Mouse (Mus musculus) heart, postnatal 4 days (tissue): Measurements from ENCODE around the gene Folh1. TPM values are rescaled to one million over a fixed set of nuclear protein-coding genes. Genes with fewer than 3 reads are reported as not detected.
"Not testable (repeated sequence)": the region's sequence is repeated elsewhere in the genome, so short reads cannot be mapped to it uniquely, and the experiment has no call there.

Experiments
- DNase-seq: peaks from one replicate; pipeline ENCODE4 v3.0.0; 2021
- total RNA-seq, 2 experiments: library from RNA; stranded (reverse); gene quantifications; 2 replicates each; pipeline ENCODE4 v1.2.3; 2021

The Folh1 gene
- not detected for total RNA-seq

DNA sequence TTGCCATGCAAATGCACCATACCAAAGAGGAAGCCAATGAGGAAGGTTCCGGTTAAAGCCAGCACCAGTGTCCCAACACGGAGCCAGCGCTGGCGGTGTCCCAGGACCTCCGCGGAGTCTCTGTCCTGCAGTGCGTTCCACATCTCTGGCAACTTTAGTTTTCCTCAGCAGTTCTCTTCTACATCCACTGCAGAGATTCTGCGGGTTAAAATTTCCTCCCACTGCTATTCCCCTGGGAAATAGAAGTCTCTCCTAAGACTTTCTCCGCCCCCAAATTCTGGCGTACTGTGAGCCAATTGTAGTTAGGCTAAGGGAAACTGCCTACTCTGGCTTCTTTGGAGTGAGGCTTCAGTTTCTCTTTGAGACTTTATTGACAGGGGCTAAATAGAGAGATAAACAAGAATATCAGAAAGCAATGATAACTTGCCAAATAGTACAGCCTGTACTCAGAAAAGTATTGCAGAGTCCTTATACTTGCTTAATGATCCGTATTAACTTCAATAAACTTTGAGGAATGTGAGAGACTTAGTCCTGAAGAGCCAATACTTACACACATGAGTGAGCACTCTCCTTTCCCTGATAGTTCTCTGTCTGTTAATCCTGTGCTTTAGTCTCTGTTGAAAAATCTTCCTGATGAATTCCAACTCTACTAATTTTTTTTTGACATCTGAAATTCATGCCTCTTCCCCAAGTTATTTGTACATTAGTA, at the start of gene Folh1:
Gene Folh1, minus strand, starts transcription at position 327 of the 709 bp plus-strand sequence.
- DNase-seq: peak; percentile 5

DNA sequence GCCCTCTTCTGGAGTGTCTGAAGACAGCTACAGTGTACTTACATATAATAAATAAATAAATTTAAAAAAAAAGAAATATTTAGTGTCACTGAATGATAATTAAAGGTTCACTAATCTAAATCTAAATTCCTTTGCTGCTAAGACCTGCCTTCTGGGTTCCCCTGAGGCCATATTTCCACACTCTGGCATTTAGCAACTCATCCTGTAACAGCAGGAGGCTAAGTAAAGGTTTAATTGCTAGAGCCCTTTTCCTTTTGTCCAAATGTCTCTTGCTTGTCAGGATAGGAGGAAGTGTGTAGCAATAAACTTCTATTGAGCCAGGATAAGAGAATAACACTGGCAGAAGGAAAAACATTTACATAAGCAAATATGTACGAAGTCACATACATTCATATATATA, 40.7 kb upstream of the Folh1 start:
- no peak for DNase-seq

DNA sequence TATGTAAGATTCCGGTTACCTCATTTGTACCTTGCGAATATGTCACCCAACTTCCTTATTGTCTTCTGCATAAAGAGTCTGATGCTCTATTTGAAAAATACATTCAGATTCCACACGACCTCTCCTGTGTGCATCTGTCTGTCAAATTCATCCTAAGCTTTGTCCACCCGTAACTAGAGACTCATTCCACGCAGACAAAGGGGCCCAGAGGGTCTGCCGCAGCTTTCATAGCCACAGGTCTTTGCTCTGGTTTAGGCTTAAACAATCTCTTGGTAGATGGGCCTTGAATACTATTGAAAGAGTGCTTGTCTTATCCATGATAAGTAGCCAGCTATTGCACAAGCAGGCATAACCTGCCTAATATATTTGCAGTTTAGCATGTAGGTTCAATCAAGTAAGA, 40.0 kb upstream of the Folh1 start:
- DNase-seq: not testable (repeated sequence)

DNA sequence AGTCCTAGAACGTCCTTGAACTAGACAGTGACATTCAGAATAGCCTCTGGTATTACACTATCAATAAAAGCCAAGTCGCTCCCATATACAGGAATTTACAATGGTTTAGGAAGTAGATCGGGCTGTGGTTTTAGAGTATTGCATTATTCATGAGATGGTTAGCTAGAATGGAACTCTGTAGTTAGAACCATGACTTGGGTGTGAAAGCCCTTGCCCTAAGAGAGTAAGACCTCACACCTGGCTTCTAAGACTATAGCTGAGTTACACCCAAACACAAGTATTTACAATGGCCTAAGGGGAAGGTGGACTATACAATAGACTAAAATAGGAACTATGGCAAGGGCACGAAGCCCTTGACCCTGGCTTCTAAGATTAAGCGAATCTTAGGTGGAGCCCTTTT, 39.5 kb upstream of the Folh1 start:
- not testable (repeated sequence) for DNase-seq

DNA sequence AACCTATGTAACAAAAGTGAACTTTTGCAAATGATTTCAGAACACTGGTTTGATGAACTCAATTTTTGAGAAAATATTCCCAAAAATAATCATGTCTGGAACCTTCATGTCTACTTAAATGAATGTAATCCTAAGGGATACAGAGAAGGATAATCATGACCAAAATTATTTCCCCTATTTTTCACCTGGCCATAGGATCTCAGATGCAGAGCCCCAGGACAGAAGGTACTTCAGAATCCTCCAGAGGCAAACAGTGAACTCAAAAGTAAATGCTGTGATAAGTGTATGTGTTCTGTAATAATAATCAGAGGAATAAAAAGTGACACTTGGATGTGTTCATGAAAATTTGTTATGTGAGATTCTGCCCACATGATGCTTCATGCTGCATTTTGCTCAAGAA, 19.0 kb upstream of the Folh1 start, which contains the start of gene Vmn2r77:
Gene Vmn2r77, plus strand, starts transcription at position 301 of the 400 bp plus-strand sequence.
- DNase-seq: no peak

DNA sequence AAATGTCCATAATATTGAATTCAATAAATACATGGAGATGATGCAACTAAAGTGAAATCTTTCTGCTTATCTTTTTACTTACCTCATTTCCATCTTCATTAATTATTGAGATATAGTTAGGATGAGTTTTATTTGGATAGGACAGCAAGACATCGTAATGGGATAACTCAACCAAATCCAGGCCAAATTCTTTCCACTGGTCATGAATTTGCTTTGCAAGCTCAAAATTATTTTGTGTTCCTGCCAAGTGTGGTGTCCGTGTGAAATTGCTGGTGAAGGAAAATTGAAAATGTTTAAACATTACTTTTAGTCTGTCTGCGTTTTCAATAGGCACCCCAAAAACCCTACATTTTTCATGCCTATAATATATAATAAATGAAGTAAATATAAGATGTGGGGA, 4.1 kb downstream of the Folh1 start:
- DNase-seq: no peak

DNA sequence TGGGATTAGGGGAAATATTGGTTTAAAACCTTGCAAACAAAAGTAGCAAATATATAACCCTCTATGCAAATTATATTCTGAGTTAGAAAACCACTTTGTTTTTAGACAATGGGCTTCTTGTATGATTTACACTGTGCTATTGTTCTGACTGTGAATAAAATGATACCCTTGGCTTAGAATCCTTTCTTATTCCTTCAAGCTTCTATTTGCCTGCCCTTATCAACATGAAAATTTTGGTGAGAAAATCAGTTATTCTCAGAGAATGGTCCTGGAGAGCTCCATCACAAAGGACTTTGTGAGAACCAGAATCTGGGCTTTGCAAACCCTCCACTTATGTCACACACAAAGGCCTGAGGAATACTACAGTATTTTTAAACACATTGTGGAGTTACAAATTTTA, 11.1 kb downstream of the Folh1 start:
- DNase-seq: no peak

DNA sequence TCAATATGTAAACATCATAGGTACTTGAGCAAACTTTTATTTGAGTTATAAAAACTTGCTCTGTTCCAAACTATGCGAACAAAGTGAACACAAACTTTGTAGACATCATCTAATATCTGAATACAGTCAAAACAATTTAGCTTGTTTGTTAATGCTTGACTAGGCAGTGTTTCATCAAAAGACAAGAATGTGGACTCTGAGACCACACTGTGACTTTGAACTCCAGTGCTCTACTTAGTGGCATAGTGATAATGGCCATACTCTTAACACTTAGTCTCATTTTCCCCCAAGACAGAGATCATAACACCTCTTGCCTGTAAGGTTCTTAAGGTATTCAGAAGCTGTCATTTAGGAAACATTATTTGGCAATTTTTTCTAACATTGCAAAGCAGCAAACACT, 15.0 kb downstream of the Folh1 start:
- no peak for DNase-seq

DNA sequence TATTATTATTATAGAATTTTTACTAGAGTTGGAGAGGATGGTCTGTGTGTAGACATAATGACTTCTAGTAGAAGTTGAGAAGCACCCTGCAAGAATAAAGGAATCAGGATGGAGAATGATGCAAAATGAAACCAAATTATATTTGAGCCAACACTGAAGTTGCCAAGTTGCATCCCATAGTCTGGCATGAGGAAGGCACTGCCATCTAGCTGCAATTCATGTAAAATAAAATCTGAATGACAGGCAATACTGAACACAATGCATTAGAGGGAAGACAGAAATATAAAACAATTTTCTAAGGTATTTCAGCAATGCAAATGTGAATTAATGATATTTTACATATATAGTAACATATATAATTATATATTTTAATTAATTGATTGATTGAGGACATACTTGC, 50.7 kb downstream of the Folh1 start:
- DNase-seq: no peak

DNA sequence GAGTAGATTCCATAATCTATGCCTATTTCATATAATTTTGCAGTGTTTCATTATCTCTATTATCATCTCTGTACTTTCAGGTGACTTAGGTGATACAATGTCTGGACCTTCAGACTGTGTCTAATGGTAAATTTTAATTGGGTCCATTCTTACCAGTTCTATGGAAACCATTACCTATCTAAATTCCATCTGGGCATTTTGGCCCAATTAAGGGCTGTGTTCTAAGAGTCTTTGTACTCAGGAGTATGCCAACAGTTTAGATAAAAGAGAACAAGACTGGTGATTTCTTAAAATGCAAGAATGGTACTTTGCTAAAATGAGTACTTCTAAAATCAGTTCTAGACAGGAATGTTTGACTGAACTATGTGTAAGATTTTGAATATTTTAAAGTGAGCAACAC, 87.7 kb downstream of the Folh1 start, which contains the start of gene Olfr292:
Gene Olfr292, plus strand, starts transcription at position 301 of the 400 bp plus-strand sequence.
- no peak for DNase-seq

Other genes starting within 250 kb of the Folh1 start
- gene Olfr295, start 192.1 kb downstream of the Folh1 start, total RNA-seq: not detected
- gene Olfr294, start 159.3 kb downstream of the Folh1 start, total RNA-seq: not detected
- not detected for gene Olfr293, start 126.9 kb downstream of the Folh1 start, total RNA-seq
- not detected for gene Olfr292, start 87.6 kb downstream of the Folh1 start, total RNA-seq
- gene Vmn2r77, start 19.1 kb upstream of the Folh1 start, total RNA-seq: not detected
- not detected for gene Vmn2r78, start 139.2 kb upstream of the Folh1 start, total RNA-seq
- not detected for gene Vmn2r79, start 220.2 kb upstream of the Folh1 start, total RNA-seq